ENCODE assay signal across 11 mouse cellular contexts in the genomic region with DNA sequence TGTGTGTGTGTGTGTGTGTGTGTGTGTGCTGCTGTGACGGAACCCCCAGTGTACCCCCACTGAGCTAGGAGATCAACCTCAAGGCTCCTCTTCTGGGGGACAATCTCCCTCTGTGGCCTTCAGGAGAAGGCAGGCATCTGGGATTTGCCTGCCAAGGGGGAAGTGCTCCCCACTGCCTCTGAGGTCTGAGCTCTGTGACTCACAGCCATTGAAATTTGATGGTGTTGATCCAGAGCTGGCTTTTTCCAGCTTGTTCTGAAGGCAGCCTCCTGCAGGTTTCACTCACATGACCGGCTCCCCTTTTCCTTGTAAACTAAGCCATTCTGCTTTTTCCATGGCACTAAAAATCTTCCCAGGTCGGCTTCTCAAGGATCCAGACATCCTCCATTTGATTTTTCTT. TPM values are rescaled to one million over a fixed set of nuclear protein-coding genes. Genes with fewer than 3 reads are reported as not detected.
DNase-seq lines count a peak whose midpoint lies in the region; ATAC-seq and TF ChIP-seq lines count a peak whose summit lies in the region.
"Had no signal": no experiment of that assay in that cellular context is flagged by ENCODE, and none has a peak within 500 bp of the region (broad histone marks: within the 10 kb centered on the region; RNA-seq: fewer than 3 reads in every experiment).

No protein-coding gene starts in this region.

- H3K9me3 ChIP-seq in heart, embryonic 11.5 days (replicated peaks; ENCODE audit: control insufficient read depth, low read length): no peaks in the 10 kb centered on the region
- H3K9me3 ChIP-seq: neural tube, embryonic 12.5 days had no signal

- peaks cover 8% of the 10 kb centered on the region; the same call in 1 of the 2 replicates for H3K4me1 ChIP-seq in heart, embryonic 11.5 days (ENCODE audit: control insufficient read depth, insufficient read depth, low read length)
- H3K4me1 ChIP-seq in lung, adult 2 months (ENCODE audit: control insufficient read depth, insufficient read depth, low read length): peaks cover 4% of the 10 kb centered on the region

- no peaks in the 10 kb centered on the region for H3K36me3 ChIP-seq in heart, embryonic 11.5 days (ENCODE audit: control insufficient read depth, insufficient read depth, low read length)
- H3K36me3 ChIP-seq: neural tube, embryonic 12.5 days had no signal

- no peak overlapping the region for H3K4me3 ChIP-seq in heart, embryonic 11.5 days (ENCODE audit: low read depth, low read length)
- no peak overlapping the region for H3K4me3 ChIP-seq in lung, adult 2 months (replicated peaks; ENCODE audit: extremely low read depth, low read depth, low read length)
- H3K4me3 ChIP-seq: neural tube, embryonic 12.5 days had no signal

- peak; percentile 25 for DNase-seq in heart, postnatal 4 days
- DNase-seq in 416B (ENCODE audit: low read depth) (peak; percentile 29), R1 (ENCODE audit: low read depth, low spot score) (peak; percentile 54)
- DNase-seq in kidney, postnatal 10 days: peak; percentile 43
- no peak for DNase-seq in lung, adult 2 months
- no peak for DNase-seq in cerebellum, adult 11 months
- no peak for DNase-seq in frontal cortex, postnatal 14 days (ENCODE audit: low spot score in 2 of 2)
- DNase-seq: cerebellum, postnatal 25 days had no signal

- H3K27ac ChIP-seq in heart, embryonic 11.5 days (ENCODE audit: low read depth, low read length): no peak overlapping the region
- H3K27ac ChIP-seq: neural tube, embryonic 12.5 days had no signal

- no peak overlapping the region for H3K9ac ChIP-seq in heart, embryonic 11.5 days (ENCODE audit: low read depth, low read length)
- H3K9ac ChIP-seq: neural tube, embryonic 12.5 days had no signal

- no peak for ATAC-seq in heart, embryonic 11.5 days (replicated peaks; ENCODE audit: insufficient number of reproducible peaks, low FRiP score, low TSS enrichment)

- WGBS in heart, embryonic 11.5 days (ENCODE audit: insufficient replicate concordance): 66% methylated on average over 3 of the region's 3 CpGs
- WGBS in lung, adult 2 months: 77% methylated on average over 3 of the region's 3 CpGs

- H3K27me3 ChIP-seq in heart, embryonic 11.5 days (ENCODE audit: control insufficient read depth, insufficient read depth, low read length): no peaks in the 10 kb centered on the region
- H3K27me3 ChIP-seq: neural tube, embryonic 12.5 days had no signal

- TF ChIP-seq POLR2A in lung, adult 2 months (IDR thresholded peaks at IDR 0.05; ENCODE audit: borderline replicate concordance, extremely low read depth, low read depth, low read length): no peak

- no peak for TF ChIP-seq CTCF in lung, adult 2 months (IDR thresholded peaks at IDR 0.05; ENCODE audit: insufficient read depth, low read length)

- no peak overlapping the region for H3K4me2 ChIP-seq in heart, embryonic 11.5 days
- H3K4me2 ChIP-seq: neural tube, embryonic 12.5 days had no signal

RNA-seq across cellular contexts. Expression of gene Plekhg6, which starts 43.6 kb away (rescaled TPM):
- total RNA-seq in heart, postnatal 4 days (2021): not detected
- polyA plus RNA-seq in heart, embryonic 11.5 days (2014; fragmentation: Nextera tagmentation; extraction: Ambion mirVana): not detected in 2 replicates
- polyA plus RNA-seq in lung, adult 2 months (2012; rRNA removed): 1.3 and 2.6 TPM in 2 replicates
- total RNA-seq: megakaryocyte-erythroid progenitor cell, adult 5-6 weeks had no signal

Comparison
In these comparisons a context has a peak if more than half of its experiments do, and no peak if none do; other contexts are left out.
1. DNase-seq: peak in heart, postnatal 4 days (single experiment), 416B (single experiment), R1 (single experiment) and kidney, postnatal 10 days (single experiment); none in lung, adult 2 months (single experiment), cerebellum, adult 11 months (single experiment) and frontal cortex, postnatal 14 days (0 of 2).